Mouse (Mus musculus) CH12.LX (cell line): ENCODE data around the gene Gpr107. TPM values are rescaled to one million over a fixed set of nuclear protein-coding genes. Genes with fewer than 3 reads are reported as not detected.

ENCODE experiments used
- DNase-seq: peaks from one replicate; pipeline ENCODE4 v3.0.0-alpha.2; 2013; ENCODE audit errors: extremely low read depth
- H3K27ac ChIP-seq: 2 replicates; pipeline ENCODE4 v1.5.1; 2012; ENCODE audit warnings: low read depth, mild to moderate bottlenecking, control low read depth, moderate library complexity; ENCODE audit not compliant: insufficient read depth
- H3K27me3 ChIP-seq: replicated peaks from 2 replicates; pipeline ENCODE3; 2012; ENCODE audit warnings: inconsistent platforms
- H3K36me3 ChIP-seq, 2 experiments: replicated peaks in 1 of 2; 2 replicates each; pipeline versions ENCODE3 to v1.6.1; 2012; ENCODE audit warnings: inconsistent platforms in 1 of 2, low read length in 1 of 2, mild to moderate bottlenecking in 1 of 2, mixed read lengths in 1 of 2, moderate library complexity in 1 of 2; ENCODE audit not compliant: control insufficient read depth in 1 of 2, insufficient read depth in 1 of 2
- H3K4me1 ChIP-seq, 2 experiments: 2 replicates each; pipeline ENCODE4 v1.6.1; 2012; ENCODE audit warnings: inconsistent platforms in 1 of 2, moderate library complexity in 1 of 2; ENCODE audit not compliant: insufficient read depth in 2 of 2, control insufficient read depth in 1 of 2
- H3K4me2 ChIP-seq: 2 replicates; pipeline ENCODE4 v1.6.1; 2012; ENCODE audit warnings: low read depth, mild to moderate bottlenecking, control low read depth; ENCODE audit not compliant: poor library complexity, insufficient read depth, severe bottlenecking
- H3K4me3 ChIP-seq, 3 experiments: fragments of 150-350 bp in 1 of 3; sonication (generic) in 1 of 3; replicated peaks in 1 of 3; 2 replicates each; pipeline versions ENCODE3 to v1.5.1; 2011 to 2012; ENCODE audit warnings: low read depth in 2 of 3, low read length in 2 of 3, mild to moderate bottlenecking in 2 of 3, moderate library complexity in 2 of 3, control low read depth in 1 of 3, improper control_type of control experiment in 1 of 3, inconsistent platforms in 1 of 3, mixed read lengths in 1 of 3; ENCODE audit not compliant: poor library complexity in 1 of 3
- H3K79me2 ChIP-seq: replicated peaks from 2 replicates; pipeline ENCODE4 v1.6.1; 2012; ENCODE audit warnings: mild to moderate bottlenecking, moderate library complexity; ENCODE audit not compliant: control insufficient read depth, poor library complexity, insufficient read depth, severe bottlenecking; ENCODE audit errors: extremely low read depth
- H3K9ac ChIP-seq: 2 replicates; pipeline ENCODE4 v1.6.1; 2012; ENCODE audit warnings: low read depth, mild to moderate bottlenecking, control low read depth, moderate library complexity; ENCODE audit not compliant: insufficient read depth
- H3K9me3 ChIP-seq: replicated peaks from 2 replicates; pipeline ENCODE3; 2012; ENCODE audit warnings: low read length, inconsistent platforms, mixed read lengths
- BHLHE40 ChIP-seq: IDR thresholded peaks from 2 replicates; pipeline ENCODE4 v1.6.1; 2011; ENCODE audit warnings: mild to moderate bottlenecking, low read depth, low read length, improper control_type of control experiment
- CHD1 ChIP-seq: IDR thresholded peaks from 2 replicates; pipeline ENCODE4 v1.6.1; 2012; ENCODE audit warnings: low read depth, low read length, improper control_type of control experiment, inconsistent platforms
- E2F4 ChIP-seq: IDR thresholded peaks from 2 replicates; pipeline ENCODE4 v1.6.1; 2011; ENCODE audit warnings: low read depth, low read length, improper control_type of control experiment; ENCODE audit not compliant: insufficient replicate concordance
- ETS1 ChIP-seq: conservative IDR thresholded peaks from 2 replicates; pipeline ENCODE4 v1.6.1; 2012; ENCODE audit warnings: low read depth, mild to moderate bottlenecking, inconsistent platforms, low read length, improper control_type of control experiment, moderate library complexity
- GABPA ChIP-seq: IDR thresholded peaks from 2 replicates; pipeline ENCODE4 v1.6.1; 2012; ENCODE audit warnings: low read depth, low read length, improper control_type of control experiment, inconsistent platforms; ENCODE audit not compliant: insufficient replicate concordance
- HCFC1 ChIP-seq: IDR thresholded peaks from 2 replicates; pipeline ENCODE4 v1.6.1; 2012; ENCODE audit warnings: low read depth, mild to moderate bottlenecking, inconsistent platforms, low read length, improper control_type of control experiment
- IRF4 ChIP-seq: IDR thresholded peaks from 2 replicates; pipeline ENCODE4 v1.6.1; 2014; ENCODE audit warnings: low read depth, mild to moderate bottlenecking, inconsistent platforms, low read length, improper control_type of control experiment
- JUN ChIP-seq: IDR thresholded peaks from 2 replicates; pipeline ENCODE4 v1.6.1; 2011; ENCODE audit warnings: low read depth, mild to moderate bottlenecking, low read length, improper control_type of control experiment, moderate library complexity; ENCODE audit not compliant: insufficient read depth
- JUND ChIP-seq: conservative IDR thresholded peaks from 2 replicates; pipeline ENCODE4 v1.6.1; 2011; ENCODE audit warnings: low read depth, low read length, improper control_type of control experiment
- KAT2A ChIP-seq: IDR thresholded peaks from 2 replicates; pipeline ENCODE4 v1.6.1; 2012; ENCODE audit warnings: low read length, improper control_type of control experiment, inconsistent platforms; ENCODE audit not compliant: insufficient replicate concordance
- MAZ ChIP-seq: IDR thresholded peaks from 2 replicates; pipeline ENCODE4 v1.6.1; 2012; ENCODE audit warnings: low read depth, mild to moderate bottlenecking, inconsistent platforms, low read length, improper control_type of control experiment, moderate library complexity
- MEF2A ChIP-seq: IDR thresholded peaks from 2 replicates; pipeline ENCODE4 v1.6.1; 2014; ENCODE audit warnings: low read depth, mild to moderate bottlenecking, inconsistent platforms, low read length, improper control_type of control experiment, borderline replicate concordance
- MXI1 ChIP-seq: IDR thresholded peaks from 2 replicates; pipeline ENCODE4 v1.6.1; 2011; ENCODE audit warnings: mild to moderate bottlenecking, low read depth, low read length, improper control_type of control experiment
- MYC ChIP-seq: IDR thresholded peaks from 2 replicates; pipeline ENCODE4 v1.6.1; 2011; ENCODE audit warnings: low read depth, mild to moderate bottlenecking, improper control_type of control experiment, low read length
- NELFE ChIP-seq: IDR thresholded peaks from 2 replicates; pipeline ENCODE4 v1.6.1; 2011; ENCODE audit warnings: low read depth, low read length, improper control_type of control experiment
- PAX5 ChIP-seq: IDR thresholded peaks from 2 replicates; pipeline ENCODE4 v1.6.1; 2012; ENCODE audit warnings: low read length, inconsistent platforms, mixed read lengths
- POLR2AphosphoS2 ChIP-seq: IDR thresholded peaks from 2 replicates; pipeline ENCODE4 v1.6.1; 2011; ENCODE audit warnings: low read depth, low read length, improper control_type of control experiment
- RAD21 ChIP-seq: IDR thresholded peaks from 2 replicates; pipeline ENCODE4 v1.6.1; 2011; ENCODE audit warnings: low read depth, mild to moderate bottlenecking, low read length, improper control_type of control experiment, moderate library complexity
- RCOR1 ChIP-seq: conservative IDR thresholded peaks from 2 replicates; pipeline ENCODE4 v1.6.1; 2012; ENCODE audit warnings: low read depth, mild to moderate bottlenecking, inconsistent platforms, low read length, improper control_type of control experiment
- SIN3A ChIP-seq: IDR thresholded peaks from 2 replicates; pipeline ENCODE4 v1.6.1; 2012; ENCODE audit warnings: low read length, improper control_type of control experiment, inconsistent platforms
- SMC3 ChIP-seq: IDR thresholded peaks from 2 replicates; pipeline ENCODE4 v1.6.1; 2011; ENCODE audit warnings: low read depth, low read length, improper control_type of control experiment
- TBP ChIP-seq: conservative IDR thresholded peaks from 2 replicates; pipeline ENCODE4 v1.6.1; 2011; ENCODE audit warnings: low read depth, low read length, improper control_type of control experiment
- TCF12 ChIP-seq: IDR thresholded peaks from 2 replicates; pipeline ENCODE4 v1.6.1; 2014; ENCODE audit warnings: low read depth, mild to moderate bottlenecking, inconsistent platforms, low read length, improper control_type of control experiment
- USF2 ChIP-seq: conservative IDR thresholded peaks from 2 replicates; pipeline ENCODE4 v1.6.1; 2011; ENCODE audit warnings: low read depth, low read length, improper control_type of control experiment
- ZC3H11A ChIP-seq: IDR thresholded peaks from 2 replicates; pipeline ENCODE4 v1.6.1; 2012; ENCODE audit warnings: low read depth, mild to moderate bottlenecking, inconsistent platforms, low read length, improper control_type of control experiment
- ZKSCAN1 ChIP-seq: IDR thresholded peaks from 2 replicates; pipeline ENCODE4 v1.6.1; 2012; ENCODE audit warnings: low read depth, inconsistent platforms, low read length, improper control_type of control experiment, borderline replicate concordance
- ZMIZ1 ChIP-seq: IDR thresholded peaks from 2 replicates; pipeline ENCODE4 v1.6.1; 2012; ENCODE audit warnings: low read depth, mild to moderate bottlenecking, inconsistent platforms, low read length, improper control_type of control experiment
- dilution Hi-C: fragments of 300-500 bp; cut with MboI; formaldehyde crosslinking; loops from 2 replicates; pipeline ENCODE4 v1.14.3; 2020; ENCODE audit warnings: low sequenced_read_pairs; ENCODE audit not compliant: extremely low pct_unique_long_range_greater_than_20kb, extremely low pct_ligation_motif_present
- in situ Hi-C: fragments of 300-500 bp; cut with MboI; formaldehyde crosslinking; loops from 3 replicates; pipeline ENCODE4 v1.14.3; 2019; ENCODE audit warnings: low sequenced_read_pairs, low pct_ligation_motif_present, low pct_unique_long_range_greater_than_20kb, mixed read lengths
- polyA plus RNA-seq: library from polyadenylated mRNA; unstranded; fragments of >175 nt; gene quantifications from 2 replicates; pipeline ENCODE4 v1.2.1, GENCODE M21; 2012; ENCODE audit warnings: low read depth; ENCODE audit not compliant: insufficient read length
- total RNA-seq, 2 experiments: library from RNA; depleted of rRNA; stranded (reverse); fragments of 300-350 nt in 1 of 2; fragments of >200 nt in 1 of 2; gene quantifications; 2 replicates each; pipeline ENCODE4 v1.2.3; 2012 to 2014

Gene Gpr107
- total and polyA plus RNA-seq, 3 experiments = 19.6 to 27.8 (median 24.6) TPM

- Histone ChIP-seq H3K4me1 (peaks cover 14 to 44% of the 10 kb centered on the region in 2 experiments), H3K4me2 (no peak overlapping the region), H3K79me2 (peaks cover 63% of the 10 kb centered on the region), H3K27ac (no peak overlapping the region), H3K9me3 (no peaks in the 10 kb centered on the region), H3K36me3 (peaks cover 6 to 53% of the 10 kb centered on the region in 2 experiments), H3K27me3 (no peaks in the 10 kb centered on the region), H3K4me3 (no peak overlapping the region), H3K9ac (no peak overlapping the region)
- in situ Hi-C loops (no loop called here), dilution Hi-C loops (no loop called here)
- no peak for DNase-seq
- TF ChIP-seq TCF12 (no peak), MXI1 (no peak), RCOR1 (no peak), IRF4 (no peak), CHD1 (no peak), ETS1 (no peak), GABPA (no peak), ZMIZ1 (no peak), USF2 (no peak), JUN (no peak), MYC (no peak), RAD21 (no peak), MAZ (no peak), JUND (no peak), SMC3 (no peak), BHLHE40 (no peak), E2F4 (no peak), PAX5 (no peak), HCFC1 (no peak), MEF2A (no peak)
These were observed 8.2 kb downstream of the Gpr107 start for GRCm38 (mm10) chr2:31160147-31160920.

DNA sequence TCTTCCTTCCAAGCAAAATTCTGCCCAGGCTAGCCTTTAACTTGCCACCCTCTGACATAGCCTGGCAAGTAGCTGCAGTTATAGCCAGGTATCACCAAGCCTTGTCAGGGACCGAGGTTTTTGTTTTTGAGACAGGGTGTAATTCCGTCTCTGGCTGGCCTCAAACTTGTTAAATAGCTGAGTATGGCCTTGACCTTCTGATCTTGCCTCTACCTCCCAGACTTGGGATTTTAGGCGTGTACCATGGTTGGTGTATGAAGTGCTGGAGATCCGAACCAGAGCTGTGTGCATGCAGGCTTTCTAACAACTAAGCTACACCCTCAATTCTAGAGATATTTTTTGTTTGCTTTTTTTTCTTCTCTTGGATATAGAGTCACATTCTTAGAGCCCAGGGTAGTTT lies 9.5 kb downstream of the Gpr107 start:
- no peak overlapping the region for H3K4me2 ChIP-seq
- TF ChIP-seq TBP = no peak
- no peak for TF ChIP-seq RCOR1
- TF ChIP-seq ZC3H11A = no peak
- TF ChIP-seq SIN3A = no peak
- no peak for TF ChIP-seq IRF4
- TF ChIP-seq KAT2A = no peak
- TF ChIP-seq USF2 = no peak
- TF ChIP-seq MYC = no peak
- no peak for TF ChIP-seq ZKSCAN1
- no peak for TF ChIP-seq POLR2AphosphoS2
- no peak for TF ChIP-seq JUND
- TF ChIP-seq GABPA = no peak
- no peak for TF ChIP-seq HCFC1
- TF ChIP-seq MAZ = no peak
- TF ChIP-seq RAD21 = no peak
- TF ChIP-seq TCF12 = no peak
- no peak for TF ChIP-seq SMC3
- no peak for TF ChIP-seq NELFE
- TF ChIP-seq, all 38 proteins: peak for 0
- in situ Hi-C loops = no loop called here
- H3K4me3 ChIP-seq = no peak overlapping the region
- dilution Hi-C loops = no loop called here
- no peak overlapping the region for H3K27ac ChIP-seq
- no peak for DNase-seq
- peaks cover 58% of the 10 kb centered on the region for H3K79me2 ChIP-seq
- H3K4me1 ChIP-seq = peaks cover 14 to 52% of the 10 kb centered on the region in 2 experiments
- H3K36me3 ChIP-seq = peaks cover 6 to 48% of the 10 kb centered on the region in 2 experiments
- no peaks in the 10 kb centered on the region for H3K27me3 ChIP-seq
- H3K9ac ChIP-seq = no peak overlapping the region
- no peaks in the 10 kb centered on the region for H3K9me3 ChIP-seq
